Mouse (Mus musculus): ENCODE results near the gene Espnl. TPM values are rescaled to one million over a fixed set of nuclear protein-coding genes. Genes with fewer than 3 reads are reported as not detected.

The Espnl gene
- total RNA-seq, 1 experiment: 0.40 TPM

GRCm38 (mm10) chr1:91337355-91337754 is 15.5 kb downstream of the Espnl start:
- peaks cover 0 to 3% of the 10 kb centered on the region in 2 experiments; a peak in 1 of 4 replicates for H3K4me1 ChIP-seq (ENCODE audit: control insufficient read depth in 2 of 2, insufficient read depth in 2 of 2, low read length in 2 of 2, poor library complexity in 1 of 2)
- H3K9ac ChIP-seq (ENCODE audit: insufficient read depth, low read depth, low read length, poor library complexity, severe bottlenecking): no peak overlapping the region
- H3K36me3 ChIP-seq (ENCODE audit: control insufficient read depth, insufficient read depth, low read length, poor library complexity, severe bottlenecking): no peaks in the 10 kb centered on the region
- no peaks in the 10 kb centered on the region for H3K9me3 ChIP-seq (ENCODE audit: control insufficient read depth, insufficient read depth, low read depth, low read length)
- no peak for DNase-seq (ENCODE audit: low read depth, low spot score)
- no peak overlapping the region for H3K4me3 ChIP-seq (ENCODE audit: insufficient read depth in 1 of 2, low read depth in 1 of 2, low read length in 2 of 2, poor library complexity in 1 of 2, severe bottlenecking in 1 of 2)
- in situ Hi-C loops (cut with MboI; ENCODE audit: low sequenced_read_pairs in 2 of 2, unreplicated experiment in 2 of 2): no loop called here
- no peak for TF ChIP-seq CHD2 (IDR thresholded peaks at IDR 0.05; ENCODE audit: low read depth, low read length)
- TF ChIP-seq HCFC1 (IDR thresholded peaks at IDR 0.05; ENCODE audit: borderline replicate concordance, insufficient read depth, low read length): no peak
- TF ChIP-seq ZC3H11A (IDR thresholded peaks at IDR 0.05; ENCODE audit: borderline replicate concordance, low read depth, low read length): no peak
- no peak for TF ChIP-seq ZNF384 (IDR thresholded peaks at IDR 0.05; ENCODE audit: low read depth, low read length)
- no peak for TF ChIP-seq MAFK (IDR thresholded peaks at IDR 0.05; ENCODE audit: insufficient read depth, low read depth, low read length)
- no peak overlapping the region for H3K27ac ChIP-seq (ENCODE audit: insufficient read depth, low read depth, low read length, poor library complexity, severe bottlenecking)

GRCm38 (mm10) chr1:91344001-91344400 is 22.1 kb downstream of the Espnl start:
- H3K9ac ChIP-seq (ENCODE audit: insufficient read depth, low read depth, low read length, poor library complexity, severe bottlenecking): no peak overlapping the region
- no peak overlapping the region for H3K4me3 ChIP-seq (ENCODE audit: insufficient read depth in 1 of 2, low read depth in 1 of 2, low read length in 2 of 2, poor library complexity in 1 of 2, severe bottlenecking in 1 of 2)
- H3K27ac ChIP-seq (ENCODE audit: insufficient read depth, low read depth, low read length, poor library complexity, severe bottlenecking): no peak overlapping the region
- DNase-seq (ENCODE audit: low read depth, low spot score): no peak
- TF ChIP-seq MAFK (IDR thresholded peaks at IDR 0.05; ENCODE audit: insufficient read depth, low read depth, low read length): no peak
- TF ChIP-seq HCFC1 (IDR thresholded peaks at IDR 0.05; ENCODE audit: borderline replicate concordance, insufficient read depth, low read length): no peak
- in situ Hi-C loops (cut with MboI; ENCODE audit: low sequenced_read_pairs in 2 of 2, unreplicated experiment in 2 of 2): no loop called here
- no peaks in the 10 kb centered on the region for H3K9me3 ChIP-seq (ENCODE audit: control insufficient read depth, insufficient read depth, low read depth, low read length)
- H3K36me3 ChIP-seq (ENCODE audit: control insufficient read depth, insufficient read depth, low read length, poor library complexity, severe bottlenecking): no peaks in the 10 kb centered on the region
- peaks cover 0 to 12% of the 10 kb centered on the region in 2 experiments; a peak in 1 of 4 replicates for H3K4me1 ChIP-seq (ENCODE audit: control insufficient read depth in 2 of 2, insufficient read depth in 2 of 2, low read length in 2 of 2, poor library complexity in 1 of 2)

- no peak for TF ChIP-seq ZNF384 (IDR thresholded peaks at IDR 0.05; ENCODE audit: low read depth, low read length)
- no peak for TF ChIP-seq CHD2 (IDR thresholded peaks at IDR 0.05; ENCODE audit: low read depth, low read length)
- no peak for TF ChIP-seq MAFK (IDR thresholded peaks at IDR 0.05; ENCODE audit: insufficient read depth, low read depth, low read length)
- no peak for TF ChIP-seq ZC3H11A (IDR thresholded peaks at IDR 0.05; ENCODE audit: borderline replicate concordance, low read depth, low read length)
- TF ChIP-seq HCFC1 (IDR thresholded peaks at IDR 0.05; ENCODE audit: borderline replicate concordance, insufficient read depth, low read length): no peak
- H3K27ac ChIP-seq (ENCODE audit: insufficient read depth, low read depth, low read length, poor library complexity, severe bottlenecking): no peak overlapping the region
- no peak overlapping the region; the same call in 1 of the 2 replicates for H3K9ac ChIP-seq (ENCODE audit: insufficient read depth, low read depth, low read length, poor library complexity, severe bottlenecking)
Observed at GRCm38 (mm10) chr1:91344921-91345685, 23.2 kb downstream of the Espnl start.

GRCm38 (mm10) chr1:91346892-91347291 is 25.0 kb downstream of the Espnl start:
- Histone ChIP-seq H3K36me3 (ENCODE audit: control insufficient read depth, insufficient read depth, low read length, poor library complexity, severe bottlenecking) (no peaks in the 10 kb centered on the region), H3K9me3 (ENCODE audit: control insufficient read depth, insufficient read depth, low read depth, low read length) (no peaks in the 10 kb centered on the region), H3K4me1 (ENCODE audit: control insufficient read depth in 2 of 2, insufficient read depth in 2 of 2, low read length in 2 of 2, poor library complexity in 1 of 2) (peaks cover 0 to 12% of the 10 kb centered on the region in 2 experiments; a peak in 1 of 4 replicates), H3K4me3 (ENCODE audit: insufficient read depth in 1 of 2, low read depth in 1 of 2, low read length in 2 of 2, poor library complexity in 1 of 2, severe bottlenecking in 1 of 2) (no peak overlapping the region), H3K9ac (ENCODE audit: insufficient read depth, low read depth, low read length, poor library complexity, severe bottlenecking) (no peak overlapping the region), H3K27ac (ENCODE audit: insufficient read depth, low read depth, low read length, poor library complexity, severe bottlenecking) (no peak overlapping the region)
- peak; percentile 51 for DNase-seq (ENCODE audit: low read depth, low spot score)
- in situ Hi-C loops (cut with MboI; ENCODE audit: low sequenced_read_pairs in 2 of 2, unreplicated experiment in 2 of 2): no loop called here
- TF ChIP-seq ZC3H11A (IDR thresholded peaks at IDR 0.05; ENCODE audit: borderline replicate concordance, low read depth, low read length): peak; percentile 21; the same call in 1 of the 2 replicates
- no peak for TF ChIP-seq ZNF384 (IDR thresholded peaks at IDR 0.05; ENCODE audit: low read depth, low read length)

More at GRCm38 (mm10) chr1:91344921-91345685, 23.2 kb downstream of the Espnl start:
- H3K4me1 ChIP-seq (ENCODE audit: control insufficient read depth in 2 of 2, insufficient read depth in 2 of 2, low read length in 2 of 2, poor library complexity in 1 of 2): peaks cover 0 to 12% of the 10 kb centered on the region in 2 experiments; a peak in 1 of 4 replicates
- no peaks in the 10 kb centered on the region for H3K36me3 ChIP-seq (ENCODE audit: control insufficient read depth, insufficient read depth, low read length, poor library complexity, severe bottlenecking)
- H3K4me3 ChIP-seq (ENCODE audit: insufficient read depth in 1 of 2, low read depth in 1 of 2, low read length in 2 of 2, poor library complexity in 1 of 2, severe bottlenecking in 1 of 2): peak overlapping the region; percentile 48 to 51; a peak in 3 of 4 replicates
- in situ Hi-C loops (cut with MboI; ENCODE audit: low sequenced_read_pairs in 2 of 2, unreplicated experiment in 2 of 2): no loop called here
- no peak for DNase-seq (ENCODE audit: low read depth, low spot score)
- H3K9me3 ChIP-seq (ENCODE audit: control insufficient read depth, insufficient read depth, low read depth, low read length): no peaks in the 10 kb centered on the region

Measured in ES-E14 (cell line).